Mouse (Mus musculus): Measurements from ENCODE around the gene Ptpre.
"Not testable (repeated sequence)": the region's sequence is repeated elsewhere in the genome, so short reads cannot be mapped to it uniquely, and the experiment has no call there.

Ptpre gene

DNA sequence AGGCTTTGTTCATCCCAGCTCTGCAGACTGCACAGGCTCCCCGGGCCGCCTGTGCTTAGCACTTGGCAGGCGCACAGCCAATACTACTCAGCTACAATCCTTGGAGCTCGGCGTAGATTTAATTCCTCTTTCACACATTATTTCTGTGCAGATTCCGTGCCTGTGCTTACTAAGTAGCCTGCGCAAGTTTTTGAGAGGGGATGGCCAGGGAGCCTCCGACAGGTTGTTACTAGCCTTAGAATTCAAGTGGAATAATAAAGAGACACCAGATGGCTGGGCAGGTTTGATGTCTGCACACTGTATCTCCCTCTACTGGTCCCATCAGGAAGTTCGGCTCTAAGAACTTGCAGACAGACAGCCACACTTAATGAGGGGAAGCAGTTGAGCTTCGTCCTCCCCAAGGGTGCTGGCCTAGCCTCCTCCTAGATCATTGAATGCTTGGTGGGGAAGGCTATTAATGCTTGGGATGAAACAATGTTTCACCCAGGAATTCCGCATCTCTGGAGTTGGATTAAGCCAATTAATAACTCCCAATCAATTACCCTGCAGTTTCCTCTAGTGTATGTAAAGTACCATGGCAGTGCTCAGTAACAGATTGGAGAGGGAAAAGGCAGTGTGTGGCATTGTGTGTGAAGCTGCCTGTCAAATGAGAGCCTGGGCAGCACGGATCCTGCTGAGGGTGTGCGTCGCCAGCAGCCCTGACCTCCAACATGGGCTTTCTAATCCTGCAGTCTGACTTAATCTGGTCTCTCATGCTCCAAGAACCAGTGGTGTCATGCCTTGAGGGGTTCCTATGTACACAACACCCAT is 104.6 kb downstream of the Ptpre start:
- DNase-seq (ENCODE audit: low read depth, low spot score), result peak; percentile 77

GRCm38 (mm10) chr7:135644452-135644851 is 107.2 kb downstream of the Ptpre start:
- DNase-seq (ENCODE audit: low read depth, low spot score), result no peak

GRCm38 (mm10) chr7:135646976-135647375 is 109.7 kb downstream of the Ptpre start:
- no peak for DNase-seq (ENCODE audit: low read depth, low spot score)

DNA sequence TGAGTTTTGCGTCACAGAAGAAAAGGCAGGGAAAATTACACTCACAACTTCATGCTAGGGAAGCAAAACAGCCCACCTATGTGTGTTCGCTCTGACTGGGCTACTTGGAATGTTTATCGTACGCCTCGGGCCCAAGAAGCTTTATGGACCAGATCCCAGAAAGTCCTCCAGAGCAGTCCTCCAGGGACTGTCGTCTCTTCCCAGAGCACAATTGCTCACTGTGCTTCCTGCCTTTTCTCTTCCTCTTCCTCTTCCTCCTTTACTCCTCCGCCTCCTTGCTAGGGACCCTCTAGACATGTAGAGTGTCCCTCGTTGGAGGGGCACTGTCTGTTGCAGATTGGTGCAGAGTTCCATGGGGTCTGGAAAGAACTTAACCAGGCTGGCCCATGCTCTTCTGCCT is 111.5 kb downstream of the Ptpre start:
- no peak for DNase-seq (ENCODE audit: low read depth, low spot score)

DNA sequence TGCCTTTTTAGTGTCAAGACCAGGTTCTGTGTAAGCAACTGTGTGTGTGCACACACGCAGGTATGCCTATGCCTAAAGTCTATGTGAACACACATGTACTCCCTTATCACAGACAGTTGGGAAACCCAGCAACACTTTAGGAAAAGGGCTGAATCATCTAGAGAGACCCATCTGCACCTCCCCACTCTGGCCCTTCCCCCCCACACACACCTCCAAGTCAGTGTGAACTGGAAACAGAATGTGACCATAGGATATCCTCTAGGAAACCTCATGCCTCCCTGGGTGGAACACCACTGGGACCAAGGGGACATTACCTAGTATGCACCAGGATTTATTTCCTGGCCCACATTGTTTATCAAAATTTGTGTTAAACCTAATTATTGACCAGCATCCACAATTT is 112.0 kb downstream of the Ptpre start:
- no peak for DNase-seq (ENCODE audit: low read depth, low spot score)

- DNase-seq (ENCODE audit: low read depth, low spot score), result no peak
Observed at GRCm38 (mm10) chr7:135650061-135650460, 112.8 kb downstream of the Ptpre start.

GRCm38 (mm10) chr7:135651831-135652511 is 114.7 kb downstream of the Ptpre start:
- no peak for DNase-seq (ENCODE audit: low read depth, low spot score)

DNA sequence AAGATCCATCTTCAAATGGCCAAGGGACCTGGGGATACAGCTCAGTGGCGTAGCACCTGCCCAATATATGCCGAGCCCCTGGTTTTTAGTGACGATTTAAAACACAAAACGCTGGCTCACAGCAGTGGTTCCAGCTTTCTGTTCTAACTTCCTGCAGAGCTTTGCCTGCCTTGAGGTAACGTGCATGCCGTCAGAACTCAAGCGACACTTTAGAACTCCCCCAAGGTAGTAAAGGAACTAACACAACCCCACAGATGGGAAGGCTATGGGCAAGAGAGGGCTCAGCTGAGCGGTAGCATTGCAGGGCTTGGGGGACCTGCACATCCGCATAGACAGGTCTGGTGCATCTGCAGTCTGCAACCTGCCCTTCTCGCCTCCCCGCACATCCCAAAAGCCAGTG is 115.5 kb downstream of the Ptpre start:
- DNase-seq (ENCODE audit: low read depth, low spot score), result no peak

- DNase-seq (ENCODE audit: low read depth, low spot score), result no peak
Observed at GRCm38 (mm10) chr7:135653601-135654000, 116.3 kb downstream of the Ptpre start.

- DNase-seq (ENCODE audit: low read depth, low spot score), result no peak
Observed at GRCm38 (mm10) chr7:135654288-135654687, 117.0 kb downstream of the Ptpre start.

DNA sequence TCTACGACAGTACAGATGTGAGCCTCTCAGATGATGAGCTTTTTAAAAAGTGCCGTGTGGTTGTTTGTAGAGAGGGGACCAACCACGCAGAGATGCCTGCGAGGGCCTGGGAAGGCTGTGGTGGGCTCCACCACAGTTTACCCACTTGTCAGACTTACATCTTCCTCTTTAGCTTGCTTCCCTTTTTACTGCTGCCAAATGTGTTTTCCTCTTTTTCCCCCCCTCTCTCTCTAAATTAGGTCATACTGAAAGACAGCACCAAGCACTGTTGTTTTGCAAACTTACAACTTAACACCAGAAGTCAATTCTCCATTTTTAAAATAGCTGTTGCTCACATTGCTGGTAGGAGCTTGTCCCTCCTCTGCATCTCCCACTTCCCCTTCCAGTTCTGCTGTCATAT is 117.8 kb downstream of the Ptpre start:
- no peak for DNase-seq (ENCODE audit: low read depth, low spot score)

GRCm38 (mm10) chr7:135658150-135658549 is 120.9 kb downstream of the Ptpre start:
- no peak for DNase-seq (ENCODE audit: low read depth, low spot score)

DNA sequence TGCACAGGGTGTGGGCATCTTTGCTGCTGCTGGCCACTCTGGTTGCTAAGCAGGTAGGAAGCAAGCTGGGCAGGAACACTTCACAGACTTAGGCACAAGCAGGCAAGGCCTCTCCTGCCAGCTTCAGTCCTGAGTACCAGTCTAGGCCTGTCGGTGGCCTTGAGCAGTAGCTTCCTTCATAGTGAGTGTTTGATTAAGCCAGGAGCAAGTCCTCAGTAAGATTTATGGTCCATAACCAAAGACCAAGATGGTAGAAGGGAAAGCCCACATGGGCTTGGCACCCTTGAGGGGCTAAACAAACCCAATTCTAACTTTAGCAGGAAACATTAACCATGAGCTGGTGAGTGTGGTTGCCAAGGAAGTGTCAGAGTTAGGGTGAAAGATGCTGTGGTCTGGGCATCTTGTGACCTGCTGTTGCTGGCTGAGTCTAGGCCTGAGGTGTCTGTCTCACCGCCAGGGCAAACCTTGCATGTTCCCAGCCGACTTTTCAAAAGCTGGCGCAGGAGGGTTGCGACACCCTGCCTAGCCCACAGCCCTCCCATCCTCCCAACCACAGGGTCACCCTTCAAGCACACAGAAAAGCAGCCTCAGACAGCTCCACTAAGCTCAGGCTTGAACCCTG is 122.1 kb downstream of the Ptpre start:
- DNase-seq (ENCODE audit: low read depth, low spot score), result no peak

DNA sequence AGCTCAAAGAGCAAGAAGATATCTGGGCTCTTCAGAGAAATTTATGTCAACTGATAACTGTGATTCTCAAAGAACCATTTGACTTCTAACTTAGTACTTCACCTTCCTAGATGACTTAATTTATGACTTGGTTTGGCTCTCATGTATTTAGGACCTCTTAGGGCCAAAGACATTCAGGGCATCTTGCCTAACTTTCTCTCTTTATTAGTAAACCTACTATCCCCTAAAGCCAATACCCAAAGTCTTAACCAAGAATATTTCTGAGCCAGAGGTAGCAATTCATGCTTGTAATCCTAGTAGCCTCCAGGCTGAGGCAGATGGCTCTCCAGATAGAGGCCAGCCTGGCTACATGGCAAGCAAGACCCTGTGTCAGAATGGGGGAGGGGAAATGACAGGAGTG is 123.0 kb downstream of the Ptpre start:
- no peak for DNase-seq (ENCODE audit: low read depth, low spot score)

DNA sequence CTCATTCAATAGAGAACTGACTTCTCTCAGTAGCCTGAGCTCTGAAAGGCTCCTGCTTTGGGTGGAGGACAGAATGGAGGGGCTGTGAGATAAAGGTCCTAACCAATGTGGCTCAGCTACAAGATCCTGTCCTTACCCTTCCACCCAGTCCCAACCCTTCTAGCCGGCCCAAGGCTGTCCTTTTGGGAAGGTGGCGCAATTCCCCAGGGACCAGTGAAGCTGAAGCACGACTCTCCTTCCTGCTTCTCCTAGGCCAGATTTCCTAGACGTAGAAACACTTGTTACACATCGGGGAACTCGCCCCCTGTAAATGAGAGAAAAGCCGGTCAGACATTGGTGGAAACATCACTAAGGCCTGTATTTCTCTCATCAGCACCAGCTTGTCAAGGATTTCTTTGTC is 126.9 kb downstream of the Ptpre start:
- no peak for DNase-seq (ENCODE audit: low read depth, low spot score)

- DNase-seq (ENCODE audit: low read depth, low spot score), result no peak
Observed at GRCm38 (mm10) chr7:135666314-135666713, 129.0 kb downstream of the Ptpre start.

- peak; percentile 79 for DNase-seq (ENCODE audit: low read depth, low spot score)
Observed at GRCm38 (mm10) chr7:135668852-135669739, 131.8 kb downstream of the Ptpre start.

- no peak for DNase-seq (ENCODE audit: low read depth, low spot score)
Observed at GRCm38 (mm10) chr7:135673576-135673975, 136.3 kb downstream of the Ptpre start.

DNA sequence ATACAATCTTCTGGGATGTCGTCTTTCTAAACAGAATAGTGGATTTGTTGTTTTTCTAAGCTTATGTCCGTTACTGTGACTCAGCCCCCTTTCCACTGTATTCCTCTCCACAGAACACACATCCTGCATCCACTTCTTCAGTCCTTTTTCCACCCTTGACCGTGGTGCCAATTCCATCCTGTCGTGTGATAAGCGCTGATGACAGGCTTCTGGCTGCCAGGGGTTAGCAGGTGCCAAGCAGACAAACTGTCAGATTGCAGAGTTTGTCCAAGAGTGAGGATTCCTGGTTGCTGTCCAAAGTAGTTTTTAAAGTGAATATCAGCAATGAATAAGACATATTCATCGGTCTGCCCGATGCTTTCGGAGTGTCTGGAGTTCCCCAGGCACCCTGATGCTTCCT is 139.4 kb downstream of the Ptpre start:
- no peak for DNase-seq (ENCODE audit: low read depth, low spot score)

- DNase-seq (ENCODE audit: low read depth, low spot score), result peak; percentile 78
Observed at GRCm38 (mm10) chr7:135680334-135680733, 143.1 kb downstream of the Ptpre start.

DNA sequence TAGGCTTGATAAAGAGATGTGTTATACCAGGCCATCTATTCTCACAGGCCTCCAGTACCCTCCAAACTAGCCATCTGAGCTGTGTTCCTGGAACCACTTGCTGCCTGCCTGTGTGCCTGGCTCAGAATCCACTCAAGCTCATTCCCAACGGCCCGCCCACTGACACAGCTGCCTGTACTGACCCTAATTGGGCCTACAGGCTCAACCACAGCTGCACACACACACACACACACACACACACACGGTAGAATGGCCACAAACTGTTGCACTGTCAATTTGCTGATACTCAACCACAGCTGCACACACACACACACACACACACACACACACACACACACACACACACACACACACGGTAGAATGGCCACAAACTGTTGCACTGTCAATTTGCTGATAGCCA is 146.8 kb downstream of the Ptpre start:
- not testable (repeated sequence) for DNase-seq (ENCODE audit: low read depth, low spot score)

DNA sequence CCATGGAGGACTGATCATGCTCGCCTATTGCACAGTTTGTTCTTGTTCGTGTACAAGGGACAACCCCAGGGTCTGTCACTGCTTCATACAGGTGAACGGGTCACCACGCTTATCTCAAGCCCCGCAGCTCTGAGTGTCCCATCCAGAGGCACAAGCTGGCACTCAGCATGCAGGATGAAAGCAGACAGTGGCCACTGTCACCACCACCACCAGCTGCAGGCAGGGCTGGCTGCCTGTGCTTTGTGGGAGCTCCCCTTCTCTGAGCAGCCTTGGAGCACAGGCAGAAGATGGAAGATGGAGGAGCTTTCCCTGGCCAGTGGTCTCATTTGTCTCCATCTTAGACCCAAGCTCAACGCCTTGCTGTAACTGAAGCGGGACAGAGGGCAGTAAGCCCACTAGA is 147.7 kb downstream of the Ptpre start:
- no peak for DNase-seq (ENCODE audit: low read depth, low spot score)
